Mouse (Mus musculus): ENCODE results near the gene Amn.

Amn gene

GRCm38 (mm10) chr12:111323423-111323822, 52.5 kb downstream of the Amn start:
- DNase-seq (ENCODE audit: low read depth, low spot score), result no peak

DNA sequence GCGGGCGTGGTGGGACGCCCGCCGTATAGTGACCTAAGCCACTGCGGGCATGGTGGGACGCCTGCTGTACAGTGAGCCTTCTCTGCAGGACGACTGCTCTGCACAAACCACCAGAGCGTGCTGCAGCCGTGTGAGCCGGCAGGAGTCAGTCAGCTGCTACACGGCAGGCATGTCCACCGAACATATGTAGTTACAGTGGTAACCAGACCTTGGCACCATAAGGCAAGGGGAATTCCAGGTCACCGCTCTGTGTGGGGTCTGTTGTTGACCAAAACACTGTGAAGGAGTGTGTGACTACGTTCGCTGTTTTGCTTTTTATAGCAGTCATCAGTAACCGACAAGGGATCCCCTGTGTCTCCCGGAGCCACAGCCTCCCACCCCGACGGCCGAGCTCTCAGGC, 53.6 kb downstream of the Amn start:
- no peak for DNase-seq (ENCODE audit: low read depth, low spot score)

- DNase-seq (ENCODE audit: low read depth, low spot score), result no peak
These were observed 54.1 kb downstream of the Amn start for GRCm38 (mm10) chr12:111324949-111325348.

- no peak for DNase-seq (ENCODE audit: low read depth, low spot score)
These were observed 55.0 kb downstream of the Amn start for GRCm38 (mm10) chr12:111325744-111326424.
